Comparison of ENCODE assay signal across 15 mouse cellular contexts in the genomic region with DNA sequence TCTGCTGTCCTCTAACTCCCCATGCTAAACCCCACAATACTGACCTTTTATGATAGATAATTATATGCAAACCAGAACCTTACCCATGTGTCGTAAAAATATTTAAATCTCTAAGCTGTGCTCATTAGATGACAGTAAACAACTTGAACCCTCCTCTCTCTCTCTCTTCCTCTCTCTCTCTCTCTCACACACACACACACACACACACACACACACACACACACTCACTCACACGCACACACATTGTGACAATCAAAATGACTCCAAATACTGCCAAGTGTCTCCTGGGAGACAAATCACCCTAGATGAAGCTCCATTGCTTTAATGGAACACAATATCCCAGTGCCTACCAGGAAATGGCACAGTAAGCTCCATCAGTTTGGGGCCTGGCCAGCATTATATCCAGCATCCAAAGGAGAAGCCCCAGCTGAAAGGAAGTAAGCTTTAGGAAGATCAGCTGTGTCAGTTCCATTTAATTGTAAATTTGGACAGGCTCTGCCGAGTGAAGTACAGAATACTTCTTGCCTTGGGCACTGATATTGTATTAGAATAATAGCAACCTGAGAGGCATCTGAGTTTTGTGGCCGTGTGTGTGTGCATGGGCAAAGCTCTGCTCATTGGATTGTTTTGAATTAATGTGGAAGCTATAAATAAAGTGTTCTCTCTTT.
A peak's percentile ranks its signal among the peaks of the same experiment; 100 is the strongest.
DNase-seq lines count a peak whose midpoint lies in the region; ATAC-seq lines count a peak whose summit lies in the region.
"Had no signal": no experiment of that assay in that cellular context is flagged by ENCODE, and none has a peak within 500 bp of the region (broad histone marks: within the 10 kb centered on the region; RNA-seq: fewer than 3 reads in every experiment).

No protein-coding gene starts in this region.

- ATAC-seq in midbrain, embryonic 12.5 days (ENCODE audit: low FRiP score, low read depth) = peak; percentile 77
- 0 out of 2 replicates have a peak, but pooled peaks have one; percentile 38 for ATAC-seq in neural tube, embryonic 15.5 days (ENCODE audit: low FRiP score)
- ATAC-seq: activated CD4-positive, CD25-positive, alpha-beta regulatory T cell, adult 4 months had no signal

- no peaks in the 10 kb centered on the region for H3K27me3 ChIP-seq in midbrain, embryonic 12.5 days
- H3K27me3 ChIP-seq in neural tube, embryonic 15.5 days (replicated peaks) = no peaks in the 10 kb centered on the region
- H3K27me3 ChIP-seq: heart, embryonic 12.5 days; limb, embryonic 13.5 days; liver, embryonic 15.5 days had no signal

- no peak overlapping the region; the same call in 1 of the 2 replicates for H3K27ac ChIP-seq in midbrain, embryonic 12.5 days (replicated peaks)
- H3K27ac ChIP-seq in neural tube, embryonic 15.5 days (replicated peaks) = no peak overlapping the region
- H3K27ac ChIP-seq: left cerebral cortex, adult 2 months; limb, embryonic 13.5 days; liver, embryonic 15.5 days had no signal

- no peak overlapping the region for H3K4me3 ChIP-seq in midbrain, embryonic 12.5 days
- no peak overlapping the region for H3K4me3 ChIP-seq in neural tube, embryonic 15.5 days (replicated peaks)
- H3K4me3 ChIP-seq: heart, embryonic 12.5 days; left cerebral cortex, adult 2 months; limb, embryonic 13.5 days; liver, embryonic 15.5 days had no signal

- DNase-seq in embryo, embryonic 11 days = peak; percentile 7
- DNase-seq in embryo, embryonic 9.5 days (ENCODE audit: extremely low spot score) = no peak
- DNase-seq in retina, postnatal 1 day = peak; percentile 11
- DNase-seq in retina, embryonic 14.5 days (ENCODE audit: low spot score) = no peak
- no peak for DNase-seq in cerebellum, postnatal 25 days
- DNase-seq in thymus, adult 18-20 months = no peak
- DNase-seq: heart, postnatal 4 days; kidney, adult 2 months had no signal

- no peak overlapping the region for H3K9ac ChIP-seq in midbrain, embryonic 12.5 days (replicated peaks)
- H3K9ac ChIP-seq in neural tube, embryonic 15.5 days (replicated peaks) = no peak overlapping the region
- H3K9ac ChIP-seq: heart, embryonic 12.5 days; limb, embryonic 13.5 days; liver, embryonic 15.5 days had no signal

- no peaks in the 10 kb centered on the region for H3K36me3 ChIP-seq in midbrain, embryonic 12.5 days
- no peaks in the 10 kb centered on the region for H3K36me3 ChIP-seq in neural tube, embryonic 15.5 days
- H3K36me3 ChIP-seq: heart, embryonic 12.5 days; limb, embryonic 13.5 days; liver, embryonic 15.5 days had no signal

- H3K4me2 ChIP-seq in midbrain, embryonic 12.5 days (replicated peaks) = no peak overlapping the region
- no peak overlapping the region for H3K4me2 ChIP-seq in neural tube, embryonic 15.5 days
- H3K4me2 ChIP-seq: heart, embryonic 12.5 days; limb, embryonic 13.5 days; liver, embryonic 15.5 days had no signal

- peaks cover 12% of the 10 kb centered on the region for H3K4me1 ChIP-seq in midbrain, embryonic 12.5 days
- 0 out of 2 replicates have a peak, but pooled peaks cover 3% of the 10 kb centered on the region for H3K4me1 ChIP-seq in neural tube, embryonic 15.5 days
- H3K4me1 ChIP-seq: heart, embryonic 12.5 days; limb, embryonic 13.5 days; liver, embryonic 15.5 days had no signal

- H3K9me3 ChIP-seq in midbrain, embryonic 12.5 days = no peaks in the 10 kb centered on the region
- no peaks in the 10 kb centered on the region for H3K9me3 ChIP-seq in neural tube, embryonic 15.5 days (replicated peaks)
- H3K9me3 ChIP-seq: heart, embryonic 12.5 days; limb, embryonic 13.5 days; liver, embryonic 15.5 days had no signal

- WGBS in midbrain, embryonic 12.5 days = 34% methylated on average over 4 of the region's 4 CpGs
- WGBS in neural tube, embryonic 15.5 days = 20% methylated on average over 4 of the region's 4 CpGs

Comparison
In these comparisons a context has a peak if more than half of its experiments do, and no peak if none do; other contexts are left out.
1. DNase-seq: peak in embryo, embryonic 11 days (single experiment) and retina, postnatal 1 day (single experiment); none in embryo, embryonic 9.5 days (single experiment), retina, embryonic 14.5 days (single experiment), cerebellum, postnatal 25 days (0 of 2) and thymus, adult 18-20 months (0 of 2).